ENCODE assay signal across 22 mouse cellular contexts in genomic region chr16:94596633-94597032, GRCm38 (mm10). TPM values are rescaled to one million over a fixed set of nuclear protein-coding genes. Genes with fewer than 3 reads are reported as not detected.
DNase-seq lines count a peak whose midpoint lies in the region; ATAC-seq and TF ChIP-seq lines count a peak whose summit lies in the region.
"Had no signal": no experiment of that assay in that cellular context is flagged by ENCODE, and none has a peak within 500 bp of the region (broad histone marks: within the 10 kb centered on the region; RNA-seq: fewer than 3 reads in every experiment).

No protein-coding gene starts in this region.

- TF ChIP-seq CTCF in layer of hippocampus, adult 2 months (conservative IDR thresholded peaks at IDR 0.05), result no peak

- DNase-seq in layer of hippocampus, adult 2 months (ENCODE audit: low spot score in 2 of 2), result no peak
- DNase-seq in layer of hippocampus, adult 9-10 months (ENCODE audit: low spot score), result no peak
- DNase-seq in naive thymus-derived CD4-positive, alpha-beta T cell, adult 2 months (ENCODE audit: low read depth), result peak; percentile 52
- no peak for DNase-seq in lung, postnatal 14 days
- no peak for DNase-seq in heart, postnatal 25 days (ENCODE audit: low spot score)
- no peak for DNase-seq in kidney, adult 8-10 months
- DNase-seq: adrenal gland, adult 2 months; adrenal gland, postnatal 10 days; adrenal gland, postnatal 25 days; cerebellum, adult 11-12 months; cerebellum, adult 2 months; cerebellum, adult 9-10 months; cerebellum, postnatal 10 days; cerebellum, postnatal 25 days; forebrain, postnatal 0 days had no signal

- ATAC-seq in CD4-positive, CD25-positive, alpha-beta regulatory T cell, adult 4 months, result peak; percentile 33
- ATAC-seq in activated CD4-positive, CD25-positive, alpha-beta regulatory T cell, adult 4 months, result peak; percentile 28
- ATAC-seq: forebrain, embryonic 13.5 days; forebrain, embryonic 15.5 days; forebrain, postnatal 0 days; Patski had no signal

- 0 out of 2 replicates have a peak overlapping the region, but pooled peaks have one; percentile 32 for H3K27ac ChIP-seq in layer of hippocampus, adult 2 months
- H3K27ac ChIP-seq: embryonic facial prominence, embryonic 10.5 days; embryonic facial prominence, embryonic 12.5 days; forebrain, embryonic 13.5 days; forebrain, embryonic 15.5 days had no signal

- no peak overlapping the region for H3K4me3 ChIP-seq in layer of hippocampus, adult 2 months
- H3K4me3 ChIP-seq: embryonic facial prominence, embryonic 10.5 days; embryonic facial prominence, embryonic 12.5 days; forebrain, embryonic 13.5 days; forebrain, embryonic 15.5 days had no signal

- intact Hi-C loops in heart, postnatal 25 days (cut with DNase I), result no loop called here

RNA-seq across cellular contexts. Expression of gene Dyrk1a, which starts 26.8 kb away (rescaled TPM):
- total RNA-seq in layer of hippocampus, adult 2 months (2021), result 10 to 100 TPM; 95.0 to 98.9 TPM
- polyA plus RNA-seq in CD4-positive, CD25-positive, alpha-beta regulatory T cell, adult 4 months (2017; shearing (Covaris generic)), result 10 to 100 TPM; 24.2 to 26.6 TPM
- polyA plus RNA-seq in activated CD4-positive, CD25-positive, alpha-beta regulatory T cell, adult 4 months (2017; shearing (Covaris generic)), result 10 to 100 TPM; 19.2 to 25.6 TPM
- total RNA-seq in heart, postnatal 25 days (2021), result 10 to 100 TPM; 71.4 to 71.9 TPM
